Mouse (Mus musculus) liver, adult 2 months (tissue): ENCODE measurements around the gene Optc.

Source experiments
- CTCF ChIP-seq: fragments of 200-500 bp; IDR thresholded peaks from 2 replicates; pipeline ENCODE4 v1.5.1; 2011; ENCODE audit warnings: low read depth, low read length, control low read depth
- POLR2A ChIP-seq: fragments of 200-500 bp; IDR thresholded peaks from 2 replicates; pipeline ENCODE4 v1.6.1; 2011; ENCODE audit warnings: low read length, control low read depth; ENCODE audit not compliant: insufficient read depth; ENCODE audit errors: extremely low read depth

DNA sequence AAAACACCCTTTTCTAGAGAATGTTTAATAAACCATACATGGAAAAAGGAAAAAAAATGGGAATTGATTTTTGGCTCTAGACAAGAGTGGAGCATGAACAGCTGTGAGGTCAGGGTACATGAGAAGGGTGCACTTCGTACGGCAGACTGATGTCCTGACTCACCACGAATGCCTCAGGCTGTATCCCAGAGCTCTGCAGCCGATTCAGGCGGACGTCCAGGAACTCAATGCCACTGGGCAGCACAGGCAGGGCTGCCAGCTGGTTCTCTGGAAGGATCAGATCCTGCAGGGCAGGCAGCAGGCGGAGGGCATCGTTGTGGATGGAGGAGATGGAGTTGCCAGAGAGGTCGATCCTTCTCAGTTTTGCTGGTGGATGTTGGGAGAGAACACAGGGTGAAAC is 7.0 kb downstream of the Optc start:
- TF ChIP-seq POLR2A (no peak), CTCF (no peak)
